Mouse (Mus musculus): Measurements from ENCODE around the gene 1700129C05Rik. TPM values are rescaled to one million over a fixed set of nuclear protein-coding genes. Genes with fewer than 3 reads are reported as not detected.

Gene 1700129C05Rik
- polyA plus RNA-seq, 1 experiment from 2014 or later, result not detected

Other genes with a start within 250 kb of the 1700129C05Rik start
- gene Gm5142, start 35.9 kb upstream of the 1700129C05Rik start, polyA plus RNA-seq (2015; fragmentation: Nextera tagmentation; extraction: Ambion mirVana), result not detected in 2 replicates
- gene Rcbtb1, start 58.3 kb upstream of the 1700129C05Rik start, polyA plus RNA-seq (2015; fragmentation: Nextera tagmentation; extraction: Ambion mirVana), result 67.2 and 69.4 TPM in 2 replicates
- gene Gm6904, start 117.3 kb upstream of the 1700129C05Rik start, polyA plus RNA-seq (2015; fragmentation: Nextera tagmentation; extraction: Ambion mirVana), result not detected in 2 replicates
- not detected in 2 replicates for gene Phf11a, start 154.6 kb upstream of the 1700129C05Rik start, polyA plus RNA-seq (2015; fragmentation: Nextera tagmentation; extraction: Ambion mirVana)
- gene Phf11b, start 198.5 kb upstream of the 1700129C05Rik start, polyA plus RNA-seq (2015; fragmentation: Nextera tagmentation; extraction: Ambion mirVana), result 0.69 and 1.5 TPM in 2 replicates
- 0.71 and 1.1 TPM in 2 replicates for gene Phf11d, start 222.6 kb upstream of the 1700129C05Rik start, polyA plus RNA-seq (2015; fragmentation: Nextera tagmentation; extraction: Ambion mirVana)

Measured in kidney, embryonic 15.5 days (tissue).